Mouse (Mus musculus) myocyte (in vitro differentiated cells): ENCODE data around the gene Rxrg.

Experiments
- MAX ChIP-seq: IDR thresholded peaks from one replicate; pipeline ENCODE4 v1.6.1; 2011; ENCODE audit warnings: low read depth, mild to moderate bottlenecking, control low read depth
- SRF ChIP-seq: IDR thresholded peaks from one replicate; pipeline ENCODE4 v1.6.1; 2011; ENCODE audit warnings: low read depth; ENCODE audit not compliant: control insufficient read depth, insufficient read length

DNA sequence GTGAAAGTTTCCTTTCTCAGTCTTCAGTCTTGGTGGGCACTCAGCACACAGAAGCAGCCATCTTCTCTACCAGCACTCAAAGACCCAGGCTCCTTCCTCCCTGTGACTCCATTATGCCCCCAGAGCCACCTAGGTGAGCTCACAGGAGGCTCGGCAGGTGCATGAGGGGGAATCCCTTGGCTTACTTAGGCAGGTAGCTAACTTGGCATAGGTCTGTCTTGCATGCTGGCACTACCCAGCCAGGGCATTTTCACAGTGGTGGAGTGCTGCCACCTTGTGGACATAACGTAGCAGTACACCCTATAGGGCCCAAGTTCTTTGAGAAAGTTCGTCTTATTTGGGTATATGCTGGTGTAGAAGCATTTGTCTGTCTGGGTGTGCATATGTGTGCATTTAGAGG, 38.8 kb downstream of the Rxrg start:
- TF ChIP-seq SRF (no peak), MAX (no peak)
